Mouse (Mus musculus) stomach, embryonic 15.5 days (tissue): Measurements from ENCODE around the gene Grap2. TPM values are rescaled to one million over a fixed set of nuclear protein-coding genes. Genes with fewer than 3 reads are reported as not detected.

Experiments
- ATAC-seq: fragments of 200-750 bp; cut with Nextera tagmentation; 2 replicates; pipeline ENCODE4 v1.8.0; 2017; ENCODE audit warnings: low read depth, moderate number of reproducible peaks, moderate TSS enrichment; ENCODE audit not compliant: insufficient read depth, low FRiP score
- H3K27ac ChIP-seq: fragments of 300-500 bp; sonication (generic); 2 replicates; pipeline ENCODE4 v1.5.1; 2015; ENCODE audit warnings: mild to moderate bottlenecking, inconsistent platforms
- H3K27me3 ChIP-seq: fragments of 300-500 bp; sonication (generic); replicated peaks from 2 replicates; pipeline ENCODE4 v1.6.1; 2015; ENCODE audit warnings: inconsistent platforms
- H3K36me3 ChIP-seq: fragments of 300-500 bp; sonication (generic); 2 replicates; pipeline ENCODE4 v1.6.1; 2015; ENCODE audit warnings: inconsistent platforms
- H3K4me1 ChIP-seq: fragments of 300-500 bp; sonication (generic); 2 replicates; pipeline ENCODE4 v1.6.1; 2015; ENCODE audit warnings: inconsistent platforms
- H3K4me2 ChIP-seq: fragments of 300-500 bp; sonication (generic); 2 replicates; pipeline ENCODE4 v1.6.1; 2015; ENCODE audit warnings: mild to moderate bottlenecking, inconsistent platforms
- H3K4me3 ChIP-seq: fragments of 300-500 bp; sonication (generic); replicated peaks from 2 replicates; pipeline ENCODE4 v1.5.1; 2015; ENCODE audit warnings: inconsistent platforms
- H3K9ac ChIP-seq: fragments of 300-500 bp; sonication (generic); 2 replicates; pipeline ENCODE4 v1.6.1; 2015; ENCODE audit warnings: inconsistent platforms
- H3K9me3 ChIP-seq: fragments of 300-500 bp; sonication (generic); 2 replicates; pipeline ENCODE4 v1.6.1; 2016; ENCODE audit warnings: inconsistent platforms
- WGBS: fragments of 180-500 bp; shearing (Covaris S2); methylation state at CpG from one replicate; pipeline ENCODE4 v1.1.7; 2015; 5-methylcytosine and 5-hydroxymethylcytosine counted together
- polyA plus RNA-seq: library from polyadenylated mRNA; unstranded; fragments of >200 nt; fragmentation: Nextera tagmentation; extraction: Ambion mirVana; gene quantifications from 2 replicates; pipeline ENCODE4 v1.2.1, GENCODE M21; 2015

Gene Grap2
- polyA plus RNA-seq, 1 experiment from 2014 or later, result 1.3 TPM

DNA sequence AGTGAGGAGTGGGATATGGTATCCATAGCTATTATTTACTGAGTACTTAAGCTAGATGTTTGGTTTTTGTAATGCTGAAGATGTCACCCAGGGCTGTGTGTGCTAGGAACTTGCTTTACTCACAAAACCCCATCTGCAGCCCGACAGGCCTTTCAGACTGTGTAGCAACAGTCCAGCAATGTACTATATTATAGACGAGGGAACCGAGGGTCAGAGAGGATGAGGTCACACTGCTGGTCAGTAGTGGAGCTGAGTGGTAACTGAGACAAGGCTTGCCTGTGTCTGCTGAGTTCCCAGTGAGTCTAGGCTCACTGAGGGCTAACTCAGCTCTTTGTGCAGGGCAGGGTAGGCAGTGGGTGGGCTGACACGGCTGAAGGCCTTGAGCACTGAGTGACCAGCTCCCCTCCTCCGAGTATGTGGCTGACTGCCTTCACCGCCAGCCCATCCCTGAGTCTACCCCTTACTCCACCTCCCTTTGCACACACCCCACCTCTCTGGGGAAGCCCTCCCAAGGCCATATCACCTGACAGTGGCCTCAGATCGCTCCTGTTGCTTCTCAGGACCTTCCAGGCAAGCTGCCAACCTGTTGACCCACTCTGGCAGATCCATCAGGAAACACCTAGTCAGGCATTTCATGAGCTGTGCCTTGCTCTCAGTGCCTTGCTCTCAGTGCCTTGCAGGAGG, 108.1 kb downstream of the Grap2 start:
- no peak overlapping the region for H3K4me3 ChIP-seq
- H3K4me2 ChIP-seq, result peak overlapping the region; percentile 8; the same call in 1 of the 2 replicates
- H3K9ac ChIP-seq, result no peak overlapping the region
- WGBS, result 45% methylated on average over 7 of the region's 7 CpGs
- peaks cover 53% of the 10 kb centered on the region for H3K4me1 ChIP-seq
- peak overlapping the region; percentile 57 for H3K27ac ChIP-seq
- peak; percentile 15; the same call in 1 of the 2 replicates for ATAC-seq
- H3K9me3 ChIP-seq, result no peaks in the 10 kb centered on the region
- H3K36me3 ChIP-seq, result no peaks in the 10 kb centered on the region
- no peaks in the 10 kb centered on the region for H3K27me3 ChIP-seq

DNA sequence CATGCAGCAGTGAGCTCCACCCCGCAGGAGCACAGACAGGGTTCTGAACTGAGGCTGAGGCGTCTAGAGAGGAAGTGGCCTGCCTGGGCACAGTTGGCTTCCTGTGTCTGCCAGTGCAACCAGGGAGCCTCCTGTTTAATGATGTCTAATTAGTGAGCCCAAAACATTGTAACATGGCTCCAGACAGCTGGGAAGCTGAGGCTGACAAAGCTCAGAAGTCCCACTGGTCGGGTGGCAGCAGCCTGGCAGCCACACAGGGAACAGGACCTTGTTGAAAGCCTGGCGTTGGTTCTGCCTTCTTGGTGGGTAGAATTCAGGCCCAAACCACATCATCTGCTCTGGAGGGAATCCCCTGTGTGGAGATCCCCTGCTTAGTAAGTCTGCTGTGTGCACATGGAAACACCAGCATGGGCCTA, 109.1 kb downstream of the Grap2 start:
- Histone ChIP-seq H3K4me3 (no peak overlapping the region), H3K9me3 (no peaks in the 10 kb centered on the region), H3K27ac (no peak overlapping the region), H3K4me2 (no peak overlapping the region), H3K27me3 (no peaks in the 10 kb centered on the region), H3K9ac (no peak overlapping the region), H3K4me1 (peaks cover 51% of the 10 kb centered on the region), H3K36me3 (no peaks in the 10 kb centered on the region)
- ATAC-seq, result no peak
- 75% methylated on average over 4 of the region's 4 CpGs for WGBS

DNA sequence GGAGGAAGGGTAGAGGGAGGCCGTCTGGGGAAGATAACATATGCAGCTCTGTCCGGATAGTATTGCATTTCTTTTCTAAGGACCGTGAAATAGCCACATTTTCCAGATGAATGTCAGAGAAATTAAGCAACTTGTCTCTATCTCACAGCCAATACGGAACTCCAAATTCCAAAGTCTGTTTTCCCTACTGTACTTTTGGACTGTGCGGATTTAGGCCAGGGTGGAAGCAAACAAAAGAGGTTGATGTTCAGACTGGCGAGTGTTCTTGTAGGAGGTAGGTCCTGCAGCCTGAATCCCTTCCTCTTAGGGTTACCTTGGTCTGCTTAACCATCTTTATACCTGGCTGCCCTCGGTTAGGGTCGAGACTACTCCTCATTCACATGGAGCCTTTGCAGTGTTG, 109.9 kb downstream of the Grap2 start:
- peak overlapping the region; percentile 81 for H3K27ac ChIP-seq
- peak overlapping the region; percentile 16; the same call in 1 of the 2 replicates for H3K4me2 ChIP-seq
- 68% methylated on average over 8 of the region's 8 CpGs for WGBS

DNA sequence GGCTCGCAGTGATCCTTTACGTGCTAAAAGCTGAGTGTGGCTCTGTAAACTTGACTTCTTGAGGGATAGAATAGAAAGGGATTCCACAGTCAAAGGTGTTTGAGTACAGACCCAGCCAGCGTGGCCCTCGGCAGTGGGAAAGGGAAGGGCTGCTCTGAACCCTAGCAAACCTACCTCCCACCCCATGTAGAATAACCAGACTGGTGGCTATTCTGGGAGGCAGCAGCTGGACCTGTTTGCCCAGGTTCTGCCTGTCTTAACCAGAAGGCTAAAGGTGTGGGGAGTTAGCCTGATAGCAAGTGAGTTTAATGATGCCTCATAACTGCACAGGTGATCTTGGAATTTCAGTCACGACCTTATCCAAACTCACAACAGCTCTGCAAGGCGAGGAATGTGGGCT, 110.8 kb downstream of the Grap2 start:
- peak overlapping the region; percentile 81 for H3K27ac ChIP-seq
- ATAC-seq, result peak; percentile 76
- H3K36me3 ChIP-seq, result no peaks in the 10 kb centered on the region
- no peaks in the 10 kb centered on the region for H3K27me3 ChIP-seq
- WGBS, result 70% methylated on average over 6 of the region's 6 CpGs
- H3K4me2 ChIP-seq, result peak overlapping the region; percentile 16; the same call in 1 of the 2 replicates
- H3K4me3 ChIP-seq, result no peak overlapping the region
- H3K9ac ChIP-seq, result no peak overlapping the region
- peaks cover 51% of the 10 kb centered on the region for H3K4me1 ChIP-seq
- H3K9me3 ChIP-seq, result no peaks in the 10 kb centered on the region

More for the DNA sequence above, 109.9 kb downstream of the Grap2 start:
- no peaks in the 10 kb centered on the region for H3K36me3 ChIP-seq
- ATAC-seq, result no peak
- H3K27me3 ChIP-seq, result no peaks in the 10 kb centered on the region
- peaks cover 51% of the 10 kb centered on the region for H3K4me1 ChIP-seq
- no peak overlapping the region for H3K9ac ChIP-seq
- H3K9me3 ChIP-seq, result no peaks in the 10 kb centered on the region
- H3K4me3 ChIP-seq, result no peak overlapping the region

DNA sequence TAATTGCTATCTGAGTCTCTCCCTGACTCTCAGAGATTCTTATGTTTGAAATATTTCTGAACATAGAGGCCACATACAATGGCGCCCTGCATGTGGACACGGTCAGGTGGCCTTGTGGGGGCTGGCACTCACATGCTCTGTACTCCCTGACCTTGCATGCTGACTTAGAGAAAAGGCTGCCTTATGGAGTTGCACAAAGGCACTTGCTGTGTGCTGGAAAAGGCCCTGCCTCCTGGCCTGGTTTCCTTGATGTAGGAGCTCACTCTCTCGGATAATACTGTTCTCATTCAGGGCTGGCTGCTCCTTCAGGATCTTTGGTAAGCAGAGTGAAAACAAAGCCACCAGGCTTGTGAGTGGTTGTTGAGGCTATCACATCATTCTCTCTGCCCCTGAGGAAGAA, 111.6 kb downstream of the Grap2 start:
- no peaks in the 10 kb centered on the region for H3K9me3 ChIP-seq
- peaks cover 51% of the 10 kb centered on the region for H3K4me1 ChIP-seq
- no peak overlapping the region for H3K9ac ChIP-seq
- no peak overlapping the region for H3K4me2 ChIP-seq
- no peak overlapping the region for H3K4me3 ChIP-seq
- no peaks in the 10 kb centered on the region for H3K27me3 ChIP-seq
- H3K36me3 ChIP-seq, result no peaks in the 10 kb centered on the region
- ATAC-seq, result no peak
- H3K27ac ChIP-seq, result peak overlapping the region; percentile 81; the same call in 1 of the 2 replicates
- 61% methylated on average over 3 of the region's 3 CpGs for WGBS

DNA sequence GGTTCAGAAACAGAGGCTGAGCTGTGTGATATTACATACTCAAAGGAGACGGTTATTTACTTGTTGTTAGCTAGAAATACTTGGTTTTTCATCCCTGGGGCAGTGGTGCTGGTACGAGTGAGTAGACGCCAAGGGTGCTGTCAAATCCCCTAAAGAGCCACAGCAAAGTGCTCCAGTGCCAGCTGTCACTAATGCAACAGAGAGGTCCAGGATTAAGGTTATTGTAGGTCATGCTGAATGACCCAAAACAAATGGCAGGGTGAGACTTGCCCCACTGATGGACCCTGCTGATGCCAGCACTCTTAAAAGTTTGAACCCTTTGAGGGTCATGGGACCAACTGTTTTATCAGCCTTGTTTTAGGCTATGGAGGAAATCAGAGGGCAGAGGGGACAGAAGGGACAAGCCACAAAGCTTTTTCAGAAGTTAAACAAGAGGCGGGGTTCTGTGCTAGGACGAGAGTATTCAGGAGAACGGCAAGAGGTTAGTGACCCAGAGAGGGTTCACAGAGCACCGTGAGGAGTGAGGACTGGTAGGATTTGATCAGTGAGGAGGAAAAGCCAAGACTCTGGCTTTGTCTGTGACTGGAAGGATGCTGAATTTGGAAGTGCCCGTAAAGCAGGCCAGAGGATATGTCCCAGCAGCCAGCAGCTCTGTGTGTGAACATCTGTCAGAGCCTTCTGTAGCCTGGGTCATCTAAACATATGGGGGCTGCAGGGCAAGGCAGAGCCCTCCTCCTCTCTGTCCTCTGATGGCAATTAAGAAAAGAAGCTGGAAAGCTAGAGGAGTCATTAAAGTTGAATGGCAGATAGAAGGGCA, 112.6 kb downstream of the Grap2 start:
- 31% methylated on average over 8 of the region's 8 CpGs for WGBS
- Histone ChIP-seq H3K4me3 (no peak overlapping the region), H3K27ac (no peak overlapping the region), H3K36me3 (no peaks in the 10 kb centered on the region), H3K9ac (no peak overlapping the region), H3K9me3 (no peaks in the 10 kb centered on the region), H3K4me2 (no peak overlapping the region), H3K4me1 (peaks cover 44% of the 10 kb centered on the region), H3K27me3 (no peaks in the 10 kb centered on the region)
- no peak for ATAC-seq

DNA sequence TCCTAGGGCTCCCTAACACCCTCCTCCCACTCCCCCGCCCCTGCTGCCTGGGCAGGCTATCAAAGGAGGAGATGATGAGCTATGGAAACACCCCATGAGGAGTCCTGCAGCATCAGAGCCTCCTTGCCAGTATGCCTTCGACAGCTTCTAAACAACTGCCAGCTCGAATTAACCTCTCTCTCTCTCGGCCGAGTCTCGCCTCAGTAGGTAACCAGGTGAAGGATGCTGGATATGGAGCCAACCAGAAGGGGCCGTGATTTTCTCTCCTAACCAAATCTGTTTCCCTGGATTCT, 113.2 kb downstream of the Grap2 start:
- WGBS, result 41% methylated on average over 7 of the region's 7 CpGs
- H3K27me3 ChIP-seq, result no peaks in the 10 kb centered on the region
- no peak for ATAC-seq
- no peak overlapping the region for H3K9ac ChIP-seq
- no peak overlapping the region for H3K4me3 ChIP-seq
- no peaks in the 10 kb centered on the region for H3K9me3 ChIP-seq
- H3K4me2 ChIP-seq, result no peak overlapping the region
- H3K36me3 ChIP-seq, result no peaks in the 10 kb centered on the region
- H3K4me1 ChIP-seq, result peaks cover 41% of the 10 kb centered on the region
- H3K27ac ChIP-seq, result no peak overlapping the region

DNA sequence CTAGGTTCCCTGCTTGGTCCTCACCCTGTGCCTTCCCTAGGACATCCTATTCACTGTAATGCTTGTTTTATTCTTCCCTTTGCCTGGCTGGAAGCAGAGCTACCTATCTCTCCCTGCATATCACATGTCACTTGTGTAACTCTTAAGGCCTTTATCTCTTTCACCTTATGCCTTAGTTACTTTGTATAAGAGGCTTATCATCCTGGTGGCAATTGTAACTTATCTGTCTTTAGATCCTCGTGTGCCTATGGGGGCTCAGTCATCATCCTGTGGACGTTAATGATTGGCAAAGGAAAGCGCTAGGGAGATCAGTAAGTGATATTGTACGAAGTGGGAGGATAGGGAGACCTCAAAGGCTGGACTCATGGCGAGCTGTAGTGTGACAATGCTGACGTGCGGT, 116.1 kb downstream of the Grap2 start:
- no peak for ATAC-seq
- H3K27ac ChIP-seq, result no peak overlapping the region
- WGBS, result 57% methylated on average over 7 of the region's 7 CpGs
- H3K4me3 ChIP-seq, result no peak overlapping the region
- H3K9me3 ChIP-seq, result no peaks in the 10 kb centered on the region
- no peaks in the 10 kb centered on the region for H3K36me3 ChIP-seq
- peaks cover 19% of the 10 kb centered on the region for H3K4me1 ChIP-seq
- H3K9ac ChIP-seq, result no peak overlapping the region
- H3K27me3 ChIP-seq, result no peaks in the 10 kb centered on the region
- no peak overlapping the region for H3K4me2 ChIP-seq

DNA sequence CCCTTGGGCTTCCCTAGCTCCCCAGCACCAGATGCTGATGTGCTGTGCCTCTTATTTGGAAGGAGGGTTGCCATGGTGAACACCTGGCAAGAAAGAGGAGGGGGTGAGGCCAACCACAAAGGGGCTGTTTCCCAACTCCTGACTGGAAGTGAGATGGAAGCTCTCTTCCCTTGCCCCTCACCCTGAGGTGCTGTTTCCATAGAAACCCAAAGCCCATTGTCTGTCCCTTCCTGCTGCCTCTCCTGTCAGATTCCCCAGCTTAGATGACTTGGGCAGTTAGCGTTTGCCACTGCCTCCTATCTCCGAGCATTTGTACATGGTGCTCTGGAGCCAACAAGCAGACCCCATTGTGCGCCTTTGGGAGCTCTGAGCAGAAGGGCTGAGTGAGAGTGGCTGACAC, 121.1 kb downstream of the Grap2 start:
- no peaks in the 10 kb centered on the region for H3K27me3 ChIP-seq
- 51% methylated on average over 3 of the region's 3 CpGs for WGBS
- H3K27ac ChIP-seq, result no peak overlapping the region
- no peaks in the 10 kb centered on the region for H3K9me3 ChIP-seq
- no peak for ATAC-seq
- no peak overlapping the region for H3K4me3 ChIP-seq
- no peak overlapping the region for H3K4me2 ChIP-seq
- peaks cover 3% of the 10 kb centered on the region; the same call in 1 of the 2 replicates for H3K4me1 ChIP-seq
- H3K36me3 ChIP-seq, result no peaks in the 10 kb centered on the region
- no peak overlapping the region for H3K9ac ChIP-seq

DNA sequence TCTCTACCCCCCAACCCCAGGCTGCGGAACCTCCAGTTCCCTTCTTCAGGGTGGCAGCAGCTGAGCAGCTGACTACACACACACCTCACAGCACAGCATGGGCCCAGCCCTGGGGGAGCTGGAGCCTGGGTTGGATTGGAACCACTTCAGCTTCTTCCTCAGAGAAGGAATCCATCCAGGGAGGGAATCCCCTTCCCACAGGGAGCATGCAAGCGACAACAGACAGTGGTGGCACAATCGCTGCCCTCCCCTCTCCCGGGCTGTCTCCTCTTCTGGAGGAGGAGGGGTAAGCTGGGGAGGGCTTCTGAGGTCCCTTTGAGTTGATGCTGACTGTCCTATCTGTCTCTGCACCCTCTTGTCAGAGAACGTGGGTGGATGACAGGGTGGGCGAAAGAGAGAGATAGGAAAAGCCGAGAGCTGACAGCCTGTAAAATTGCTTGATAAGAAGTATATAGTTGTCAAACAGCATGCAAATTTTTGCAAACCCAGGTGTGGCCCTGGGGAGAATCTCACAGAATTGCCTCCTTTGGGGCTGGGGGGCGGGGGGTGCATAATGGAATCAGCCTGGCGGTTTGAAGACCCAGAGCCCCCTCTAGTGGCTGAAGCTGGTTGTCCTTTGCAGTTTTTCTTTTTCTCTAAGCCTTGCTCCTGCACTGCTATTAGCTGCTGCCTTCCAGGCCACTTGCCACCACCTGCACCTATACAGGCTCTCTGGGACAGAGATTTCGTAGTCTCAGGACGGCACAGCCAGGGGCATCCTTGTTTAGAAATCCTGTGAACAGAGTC, 121.9 kb downstream of the Grap2 start:
- Histone ChIP-seq H3K4me3 (no peak overlapping the region), H3K27ac (no peak overlapping the region), H3K27me3 (no peaks in the 10 kb centered on the region), H3K4me1 (peaks cover 3% of the 10 kb centered on the region; the same call in 1 of the 2 replicates), H3K9me3 (no peaks in the 10 kb centered on the region), H3K4me2 (no peak overlapping the region; the same call in 1 of the 2 replicates), H3K9ac (no peak overlapping the region), H3K36me3 (no peaks in the 10 kb centered on the region)
- WGBS, result 28% methylated on average over 11 of the region's 11 CpGs
- ATAC-seq, result no peak

DNA sequence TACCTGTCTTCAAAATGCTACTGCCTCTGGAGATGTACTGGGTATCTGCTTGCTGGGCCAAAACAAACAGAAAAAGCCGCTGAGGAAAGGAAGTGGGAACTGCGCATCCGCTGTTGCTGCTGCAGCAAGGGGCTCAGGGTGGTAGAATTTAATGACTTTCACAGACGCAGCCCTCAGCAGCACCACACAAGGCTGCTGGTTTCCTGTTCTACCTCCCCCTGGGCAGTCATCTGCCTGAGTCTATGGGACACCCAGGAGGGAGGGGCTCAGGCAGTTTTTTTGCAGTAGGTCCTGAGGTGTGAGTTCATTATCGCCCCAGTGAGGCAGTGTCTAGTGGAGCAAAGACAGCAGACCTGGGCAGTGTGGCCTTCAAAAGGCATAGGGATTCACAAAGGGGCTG, 125.2 kb downstream of the Grap2 start:
- no peak overlapping the region for H3K4me2 ChIP-seq
- H3K36me3 ChIP-seq, result no peaks in the 10 kb centered on the region
- no peaks in the 10 kb centered on the region for H3K27me3 ChIP-seq
- 43% methylated on average over 5 of the region's 5 CpGs for WGBS
- ATAC-seq, result no peak
- H3K4me1 ChIP-seq, result peaks cover 3% of the 10 kb centered on the region
- H3K9ac ChIP-seq, result no peak overlapping the region
- H3K9me3 ChIP-seq, result no peaks in the 10 kb centered on the region
- H3K4me3 ChIP-seq, result no peak overlapping the region
- H3K27ac ChIP-seq, result no peak overlapping the region
